Mouse (Mus musculus): Measurements from ENCODE around the gene Cadps. TPM values are rescaled to one million over a fixed set of nuclear protein-coding genes. Genes with fewer than 3 reads are reported as not detected.

Cadps gene
- polyA plus RNA-seq, 1 experiment, result 6.0 TPM

DNA sequence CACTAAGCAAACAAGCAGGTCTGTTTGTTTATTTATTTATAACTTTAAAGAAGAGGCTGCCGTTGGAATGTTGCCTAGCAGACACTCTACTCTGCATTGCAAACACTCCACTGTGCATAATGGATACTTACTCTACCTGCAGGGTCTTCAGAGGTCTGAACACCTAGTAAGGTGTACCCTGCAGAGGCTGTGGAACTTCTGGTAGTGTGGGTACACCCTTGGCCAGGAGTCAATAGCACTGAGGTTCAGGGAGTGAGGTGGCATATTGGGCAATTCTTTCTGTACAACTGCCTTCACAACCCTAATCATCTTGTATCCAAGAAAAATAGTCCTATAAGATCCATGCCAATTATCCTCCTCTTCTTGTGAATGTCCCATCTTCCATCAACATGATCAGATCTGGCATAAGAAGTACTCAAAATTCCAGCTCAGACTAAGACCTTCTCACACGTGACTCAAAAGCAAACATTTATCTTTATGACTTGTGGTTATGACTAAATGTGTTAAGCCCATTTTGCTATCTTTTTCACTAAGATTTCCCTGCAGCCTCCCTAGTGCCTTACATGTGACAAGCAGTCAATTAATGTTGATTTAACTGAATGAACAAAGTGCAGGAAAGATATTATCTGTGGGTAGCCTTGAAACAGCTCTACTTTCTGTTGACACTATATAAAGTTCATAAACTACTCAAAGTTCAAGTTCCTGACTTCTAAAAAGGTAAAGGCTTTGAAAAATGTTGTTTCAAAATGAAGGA is 106.8 kb downstream of the Cadps start:
- Histone ChIP-seq H3K36me3 (ENCODE audit: control insufficient read depth, insufficient read depth, low read length) (no peaks in the 10 kb centered on the region), H3K4me3 (ENCODE audit: control insufficient read depth, insufficient read depth, low read length) (no peak overlapping the region), H3K27me3 (ENCODE audit: control insufficient read depth, insufficient read depth, low read length) (no peaks in the 10 kb centered on the region), H3K4me1 (replicated peaks; ENCODE audit: control insufficient read depth, insufficient read depth, low read length) (no peaks in the 10 kb centered on the region), H3K27ac (ENCODE audit: control insufficient read depth, insufficient read depth, low read length) (no peak overlapping the region)
- WGBS, result 55% methylated on average over 2 of the region's 2 CpGs
- TF ChIP-seq POLR2A (IDR thresholded peaks at IDR 0.05; ENCODE audit: control insufficient read depth, extremely low read depth, insufficient read depth, low read length, poor library complexity) (no peak), CTCF (IDR thresholded peaks at IDR 0.05; ENCODE audit: borderline replicate concordance, control insufficient read depth, extremely low read depth, insufficient read depth, low read length, poor library complexity) (no peak)
- DNase-seq, result no peak

GRCm38 (mm10) chr14:12707395-12707794 is 115.5 kb downstream of the Cadps start:
- Histone ChIP-seq H3K36me3 (ENCODE audit: control insufficient read depth, insufficient read depth, low read length) (no peaks in the 10 kb centered on the region), H3K27ac (ENCODE audit: control insufficient read depth, insufficient read depth, low read length) (no peak overlapping the region), H3K4me1 (replicated peaks; ENCODE audit: control insufficient read depth, insufficient read depth, low read length) (no peaks in the 10 kb centered on the region), H3K27me3 (ENCODE audit: control insufficient read depth, insufficient read depth, low read length) (no peaks in the 10 kb centered on the region), H3K4me3 (ENCODE audit: control insufficient read depth, insufficient read depth, low read length) (no peak overlapping the region)
- DNase-seq, result no peak
- 91% methylated on average over 3 of the region's 3 CpGs for WGBS
- TF ChIP-seq CTCF (IDR thresholded peaks at IDR 0.05; ENCODE audit: borderline replicate concordance, control insufficient read depth, extremely low read depth, insufficient read depth, low read length, poor library complexity) (no peak), POLR2A (IDR thresholded peaks at IDR 0.05; ENCODE audit: control insufficient read depth, extremely low read depth, insufficient read depth, low read length, poor library complexity) (no peak)

- no peaks in the 10 kb centered on the region for H3K36me3 ChIP-seq (ENCODE audit: control insufficient read depth, insufficient read depth, low read length)
- TF ChIP-seq CTCF (IDR thresholded peaks at IDR 0.05; ENCODE audit: borderline replicate concordance, control insufficient read depth, extremely low read depth, insufficient read depth, low read length, poor library complexity), result no peak
- no peak for TF ChIP-seq POLR2A (IDR thresholded peaks at IDR 0.05; ENCODE audit: control insufficient read depth, extremely low read depth, insufficient read depth, low read length, poor library complexity)
- H3K27ac ChIP-seq (ENCODE audit: control insufficient read depth, insufficient read depth, low read length), result no peak overlapping the region
- 88% methylated on average over 2 of the region's 2 CpGs for WGBS
- H3K4me3 ChIP-seq (ENCODE audit: control insufficient read depth, insufficient read depth, low read length), result no peak overlapping the region
- H3K27me3 ChIP-seq (ENCODE audit: control insufficient read depth, insufficient read depth, low read length), result no peaks in the 10 kb centered on the region
- DNase-seq, result no peak
- no peaks in the 10 kb centered on the region for H3K4me1 ChIP-seq (replicated peaks; ENCODE audit: control insufficient read depth, insufficient read depth, low read length)
Observed at GRCm38 (mm10) chr14:12704461-12704860, 118.4 kb downstream of the Cadps start.

- Histone ChIP-seq H3K27ac (ENCODE audit: control insufficient read depth, insufficient read depth, low read length) (no peak overlapping the region), H3K4me3 (ENCODE audit: control insufficient read depth, insufficient read depth, low read length) (no peak overlapping the region), H3K4me1 (replicated peaks; ENCODE audit: control insufficient read depth, insufficient read depth, low read length) (no peaks in the 10 kb centered on the region), H3K27me3 (ENCODE audit: control insufficient read depth, insufficient read depth, low read length) (no peaks in the 10 kb centered on the region), H3K36me3 (ENCODE audit: control insufficient read depth, insufficient read depth, low read length) (no peaks in the 10 kb centered on the region)
- TF ChIP-seq CTCF (IDR thresholded peaks at IDR 0.05; ENCODE audit: borderline replicate concordance, control insufficient read depth, extremely low read depth, insufficient read depth, low read length, poor library complexity), result no peak
- 60% methylated on average over 1 of the region's 1 CpGs for WGBS
- no peak for DNase-seq
Observed at GRCm38 (mm10) chr14:12690201-12690600, 132.7 kb downstream of the Cadps start.

GRCm38 (mm10) chr14:12685015-12685414 is 137.9 kb downstream of the Cadps start:
- DNase-seq, result no peak
- Histone ChIP-seq H3K36me3 (ENCODE audit: control insufficient read depth, insufficient read depth, low read length) (no peaks in the 10 kb centered on the region), H3K27me3 (ENCODE audit: control insufficient read depth, insufficient read depth, low read length) (no peaks in the 10 kb centered on the region), H3K4me1 (replicated peaks; ENCODE audit: control insufficient read depth, insufficient read depth, low read length) (no peaks in the 10 kb centered on the region), H3K27ac (ENCODE audit: control insufficient read depth, insufficient read depth, low read length) (no peak overlapping the region), H3K4me3 (ENCODE audit: control insufficient read depth, insufficient read depth, low read length) (no peak overlapping the region)
- TF ChIP-seq POLR2A (IDR thresholded peaks at IDR 0.05; ENCODE audit: control insufficient read depth, extremely low read depth, insufficient read depth, low read length, poor library complexity) (no peak), CTCF (IDR thresholded peaks at IDR 0.05; ENCODE audit: borderline replicate concordance, control insufficient read depth, extremely low read depth, insufficient read depth, low read length, poor library complexity) (no peak)
- WGBS, result 95% methylated on average over 3 of the region's 3 CpGs

- H3K4me3 ChIP-seq (ENCODE audit: control insufficient read depth, insufficient read depth, low read length), result no peak overlapping the region
- TF ChIP-seq CTCF (IDR thresholded peaks at IDR 0.05; ENCODE audit: borderline replicate concordance, control insufficient read depth, extremely low read depth, insufficient read depth, low read length, poor library complexity) (no peak), POLR2A (IDR thresholded peaks at IDR 0.05; ENCODE audit: control insufficient read depth, extremely low read depth, insufficient read depth, low read length, poor library complexity) (no peak)
- H3K27ac ChIP-seq (ENCODE audit: control insufficient read depth, insufficient read depth, low read length), result no peak overlapping the region
- 65% methylated on average over 3 of the region's 3 CpGs for WGBS
- no peak for DNase-seq
- H3K4me1 ChIP-seq (replicated peaks; ENCODE audit: control insufficient read depth, insufficient read depth, low read length), result no peaks in the 10 kb centered on the region
- H3K27me3 ChIP-seq (ENCODE audit: control insufficient read depth, insufficient read depth, low read length), result no peaks in the 10 kb centered on the region
- H3K36me3 ChIP-seq (ENCODE audit: control insufficient read depth, insufficient read depth, low read length), result no peaks in the 10 kb centered on the region
Observed at GRCm38 (mm10) chr14:12680819-12681638, 141.8 kb downstream of the Cadps start.
